Mouse (Mus musculus): ENCODE measurements around the gene Gm20772. TPM values are rescaled to one million over a fixed set of nuclear protein-coding genes. Genes with fewer than 3 reads are reported as not detected.
"Not testable (repeated sequence)": the region's sequence is repeated elsewhere in the genome, so short reads cannot be mapped to it uniquely, and the experiment has no call there.

The Gm20772 gene
- not detected in 2 replicates for polyA plus RNA-seq (2012; rRNA removed)

GRCm38 (mm10) chrY:17874441-17874840 is at the start of gene Gm20772, which contains the start of gene Gm20831:
Gene Gm20772 (plus strand): TSS chrY:17874741.
Gene Gm20831 (plus strand): TSS chrY:17874741.
- not testable (repeated sequence) for DNase-seq (ENCODE audit: low read depth)

DNA sequence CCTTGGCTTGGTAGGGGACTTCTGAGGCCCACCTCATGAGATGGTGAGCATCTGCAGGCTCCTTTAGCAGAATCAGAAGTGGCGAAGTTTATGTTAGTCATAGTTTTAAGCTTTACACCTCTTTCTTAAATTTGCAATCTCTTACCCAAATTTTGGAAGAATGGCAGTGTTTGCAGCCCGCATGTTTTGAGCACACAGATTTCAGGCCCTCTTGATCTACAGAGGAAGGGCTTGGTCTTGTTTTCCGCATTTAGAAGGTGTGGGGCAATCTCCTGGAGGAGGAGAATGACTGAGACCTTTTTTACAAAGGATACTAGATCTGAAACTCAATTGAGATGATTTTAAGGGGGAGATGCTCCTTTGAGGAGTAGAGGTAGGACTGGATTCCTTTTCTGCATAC is 28.4 kb upstream of the Gm20772 start, which contains the start of gene Gm21904:
Gm21904 (minus strand) TSS at position 101 of the 400 bp plus-strand sequence.
- not testable (repeated sequence) for DNase-seq (ENCODE audit: low read depth)

Other genes with a start within 250 kb of the Gm20772 start
- not detected in 2 replicates for gene Gm21904, start 28.5 kb upstream of the Gm20772 start, polyA plus RNA-seq (2012; rRNA removed)
- not detected in 2 replicates for gene Gm20831, start within 50 bp of the Gm20772 start, polyA plus RNA-seq (2012; rRNA removed)
- not detected in 2 replicates for gene Srsy, start 62.6 kb downstream of the Gm20772 start, polyA plus RNA-seq (2012; rRNA removed)
- gene Gm21764, start 187.1 kb downstream of the Gm20772 start, polyA plus RNA-seq (2012; rRNA removed), result not detected in 2 replicates
- gene Ssty1, start 214.4 kb downstream of the Gm20772 start, polyA plus RNA-seq (2012; rRNA removed), result not detected in 2 replicates